Mouse (Mus musculus): ENCODE results near the gene Rnase9.
A peak's percentile ranks its signal among the peaks of the same experiment; 100 is the strongest.

DNA sequence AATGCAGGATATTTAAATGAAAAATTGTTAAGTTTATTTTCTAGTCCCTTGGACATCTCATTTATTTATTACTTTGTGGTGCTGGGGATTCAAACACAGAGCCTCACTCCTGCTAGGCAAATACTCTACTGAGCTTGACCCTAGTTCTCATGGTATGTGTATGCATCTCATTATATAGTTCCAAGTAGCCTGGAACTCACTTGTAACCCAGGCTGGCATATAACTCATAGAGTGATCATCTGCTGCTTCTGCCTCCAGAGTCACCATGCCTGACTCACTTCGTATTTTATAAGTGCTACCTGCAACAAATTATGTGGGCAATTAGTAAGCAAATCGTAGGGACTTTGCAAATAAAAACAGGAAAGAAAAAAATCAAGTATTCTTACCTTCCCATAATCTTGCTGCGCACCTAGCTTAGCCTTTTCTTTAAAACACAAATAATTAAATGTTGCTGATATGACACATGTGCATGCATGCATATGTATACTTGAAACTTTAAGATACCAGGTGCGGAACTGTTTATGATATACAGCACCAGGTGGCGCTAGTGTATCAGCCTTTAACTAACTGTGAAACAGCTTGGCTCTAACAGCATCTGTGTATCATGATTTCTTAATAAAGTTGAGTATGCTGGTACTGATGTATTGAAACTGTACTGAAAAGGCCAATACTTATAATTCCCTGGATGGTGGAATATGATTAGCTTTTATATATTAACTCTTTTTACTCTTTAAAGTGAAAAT lies 15.1 kb downstream of the Rnase9 start:
- TF ChIP-seq CTCF (IDR thresholded peaks at IDR 0.05; ENCODE audit: low read depth, low read length), result 0 out of 2 replicates have a peak, but pooled peaks have one; percentile 17
- no peak for TF ChIP-seq GATA2 (IDR thresholded peaks at IDR 0.05; ENCODE audit: borderline replicate concordance, low read depth, low read length)

All from G1E (cell line).